Mouse (Mus musculus): ENCODE measurements around the gene Ccl27a. TPM values are rescaled to one million over a fixed set of nuclear protein-coding genes. Genes with fewer than 3 reads are reported as not detected.

Ccl27a gene
- polyA plus RNA-seq, 1 experiment from 2014 or later, result 219 TPM

DNA sequence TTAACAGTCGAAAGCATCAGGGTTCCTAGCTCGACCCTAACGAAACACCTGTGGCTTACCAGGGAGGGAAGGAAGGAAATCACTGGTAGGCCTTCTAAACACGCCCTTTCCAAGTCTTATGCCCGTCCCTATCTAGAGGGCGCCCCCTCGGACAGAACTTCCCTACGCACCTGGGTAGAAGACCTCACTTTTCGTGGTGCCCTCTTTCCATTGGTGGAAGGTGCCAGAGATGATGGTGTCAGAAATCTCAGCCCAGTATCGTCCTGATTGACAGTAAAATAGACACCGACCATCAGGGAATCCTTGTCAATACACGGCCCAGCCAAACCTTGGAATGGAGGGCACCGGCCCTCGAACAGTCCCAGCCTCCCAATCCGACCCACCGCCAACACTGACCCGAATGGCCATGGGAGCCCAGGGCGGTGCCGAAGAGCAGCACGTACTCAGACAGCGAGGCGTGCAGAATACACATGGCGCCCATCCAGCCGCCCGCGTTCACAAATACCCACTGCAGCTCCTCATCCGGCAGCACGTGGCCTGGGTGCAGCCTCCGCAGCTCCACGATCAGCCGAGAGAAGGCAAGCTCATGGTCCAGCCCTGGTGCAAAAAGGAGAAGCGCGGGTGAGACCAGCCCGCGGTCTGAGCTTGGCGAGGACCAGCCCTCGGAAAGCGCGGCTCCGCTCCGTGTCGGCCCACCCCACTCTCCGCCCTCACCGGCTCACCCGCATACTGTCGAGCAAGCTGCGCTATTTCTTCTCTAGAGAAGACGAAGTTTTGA lies 33.5 kb downstream of the Ccl27a start:
- Histone ChIP-seq H3K27ac (ENCODE audit: low read length) (peak overlapping the region; percentile 80), H3K27me3 (replicated peaks; ENCODE audit: control insufficient read depth, insufficient read depth, low read length) (0 out of 2 replicates have a peak, but pooled peaks cover 3% of the 10 kb centered on the region), H3K4me2 (ENCODE audit: low read length) (peak overlapping the region; percentile 93), H3K9me3 (ENCODE audit: control insufficient read depth, low read length) (no peaks in the 10 kb centered on the region), H3K4me1 (replicated peaks; ENCODE audit: control insufficient read depth, insufficient read depth, low read length) (peaks cover 21% of the 10 kb centered on the region), H3K4me3 (replicated peaks; ENCODE audit: low read length) (peak overlapping the region; percentile 82), H3K36me3 (ENCODE audit: control insufficient read depth, insufficient read depth) (no peaks in the 10 kb centered on the region; the same call in 1 of the 2 replicates), H3K9ac (replicated peaks; ENCODE audit: low read depth, low read length) (peak overlapping the region; percentile 82)
- under 1% methylated on average over 48 of the region's 48 CpGs for WGBS
- peak; percentile 80 for ATAC-seq

DNA sequence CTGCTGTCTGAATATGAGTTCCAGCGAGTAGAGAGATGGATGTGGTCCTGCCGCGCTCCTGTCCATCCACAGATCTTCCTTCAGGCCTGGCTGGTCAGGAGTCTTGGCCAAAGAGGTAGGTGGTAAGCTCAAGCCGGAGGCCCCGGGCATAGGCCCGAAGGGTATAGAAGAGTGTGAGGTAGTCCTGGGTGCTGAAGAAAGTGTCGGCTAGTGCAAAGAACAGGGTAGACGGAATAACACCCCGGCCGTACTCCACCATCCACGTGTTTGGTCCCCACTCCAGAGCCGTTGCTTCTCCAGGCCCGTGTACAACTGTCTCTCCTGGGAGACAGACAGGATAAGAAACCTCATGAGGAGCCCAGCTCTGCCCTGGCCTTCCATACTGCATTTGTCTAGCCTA lies 34.8 kb downstream of the Ccl27a start:
- Histone ChIP-seq H3K27ac (ENCODE audit: low read length) (no peak overlapping the region), H3K4me3 (replicated peaks; ENCODE audit: low read length) (no peak overlapping the region), H3K4me2 (ENCODE audit: low read length) (no peak overlapping the region), H3K4me1 (replicated peaks; ENCODE audit: control insufficient read depth, insufficient read depth, low read length) (peaks cover 21% of the 10 kb centered on the region), H3K36me3 (ENCODE audit: control insufficient read depth, insufficient read depth) (no peaks in the 10 kb centered on the region; the same call in 1 of the 2 replicates), H3K9ac (replicated peaks; ENCODE audit: low read depth, low read length) (no peak overlapping the region), H3K9me3 (ENCODE audit: control insufficient read depth, low read length) (0 out of 2 replicates have a peak, but pooled peaks cover 2% of the 10 kb centered on the region), H3K27me3 (replicated peaks; ENCODE audit: control insufficient read depth, insufficient read depth, low read length) (no peaks in the 10 kb centered on the region)
- ATAC-seq, result no peak
- WGBS, result 96% methylated on average over 13 of the region's 13 CpGs

GRCm38 (mm10) chr4:41738256-41738603 lies 35.8 kb downstream of the Ccl27a start:
- no peak overlapping the region for H3K27ac ChIP-seq (ENCODE audit: low read length)
- no peak for ATAC-seq
- H3K4me2 ChIP-seq (ENCODE audit: low read length), result no peak overlapping the region
- H3K36me3 ChIP-seq (ENCODE audit: control insufficient read depth, insufficient read depth), result no peaks in the 10 kb centered on the region; the same call in 1 of the 2 replicates
- no peaks in the 10 kb centered on the region for H3K27me3 ChIP-seq (replicated peaks; ENCODE audit: control insufficient read depth, insufficient read depth, low read length)
- 69% methylated on average over 1 of the region's 1 CpGs for WGBS
- H3K9ac ChIP-seq (replicated peaks; ENCODE audit: low read depth, low read length), result no peak overlapping the region
- H3K4me1 ChIP-seq (replicated peaks; ENCODE audit: control insufficient read depth, insufficient read depth, low read length), result peaks cover 21% of the 10 kb centered on the region
- 0 out of 2 replicates have a peak, but pooled peaks cover 2% of the 10 kb centered on the region for H3K9me3 ChIP-seq (ENCODE audit: control insufficient read depth, low read length)
- H3K4me3 ChIP-seq (replicated peaks; ENCODE audit: low read length), result no peak overlapping the region

- Histone ChIP-seq H3K27ac (ENCODE audit: low read length) (no peak overlapping the region), H3K9ac (replicated peaks; ENCODE audit: low read depth, low read length) (no peak overlapping the region), H3K4me3 (replicated peaks; ENCODE audit: low read length) (no peak overlapping the region), H3K4me2 (ENCODE audit: low read length) (no peak overlapping the region), H3K4me1 (replicated peaks; ENCODE audit: control insufficient read depth, insufficient read depth, low read length) (peaks cover 21% of the 10 kb centered on the region), H3K36me3 (ENCODE audit: control insufficient read depth, insufficient read depth) (no peaks in the 10 kb centered on the region; the same call in 1 of the 2 replicates), H3K9me3 (ENCODE audit: control insufficient read depth, low read length) (0 out of 2 replicates have a peak, but pooled peaks cover 2% of the 10 kb centered on the region), H3K27me3 (replicated peaks; ENCODE audit: control insufficient read depth, insufficient read depth, low read length) (peaks cover 4% of the 10 kb centered on the region)
- ATAC-seq, result peak; percentile 57
- 42% methylated on average over 8 of the region's 8 CpGs for whole genome bisulfite sequencing
Measured at GRCm38 (mm10) chr4:41737602-41738255, 36.3 kb downstream of the Ccl27a start.

DNA sequence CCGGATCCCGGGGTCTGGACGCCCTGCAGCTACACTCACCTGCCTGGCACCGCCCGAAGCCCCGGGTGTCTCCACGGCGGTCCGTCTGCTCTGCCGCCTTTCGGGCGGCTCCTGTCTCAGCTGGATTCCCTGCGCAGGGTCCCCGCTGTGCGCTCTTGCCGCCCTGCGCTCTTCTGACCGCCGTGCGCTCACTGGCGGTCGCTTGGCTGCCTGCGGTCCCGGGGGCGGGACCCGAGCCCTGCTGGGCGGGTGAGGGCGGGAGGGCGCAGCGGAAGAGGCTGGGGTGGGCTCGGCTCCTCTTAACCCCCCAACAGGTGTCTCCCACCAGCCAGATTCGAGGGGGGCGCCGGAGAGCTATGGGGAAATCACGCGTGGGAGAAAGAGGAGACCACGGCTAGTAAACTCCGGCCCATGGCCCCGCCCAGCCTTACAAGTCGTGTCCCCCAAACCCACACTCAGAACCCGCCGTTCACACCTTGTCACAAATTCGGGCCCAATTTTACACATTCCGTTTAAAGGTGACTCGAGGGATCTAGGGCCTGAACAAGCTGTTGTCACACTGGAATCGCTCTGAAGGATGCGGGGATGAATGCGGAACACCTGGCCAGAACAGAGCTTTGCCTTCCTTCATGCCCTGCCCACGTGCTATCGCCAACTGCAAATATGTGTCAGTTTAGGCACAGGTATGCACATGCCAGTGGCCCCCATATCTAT lies 42.8 kb downstream of the Ccl27a start, which contains the start of gene Arid3c:
TSS of gene Arid3c (minus strand) at position 91 of the 714 bp plus-strand sequence.
- peak within 1 kb of the TSS; percentile 63 for H3K4me2 ChIP-seq (ENCODE audit: low read length)
- H3K36me3 ChIP-seq (ENCODE audit: control insufficient read depth, insufficient read depth), result no peaks in the 10 kb centered on the region
- H3K4me3 ChIP-seq (replicated peaks; ENCODE audit: low read length), result peak within 1 kb of the TSS; percentile 39
- peak; percentile 35 for ATAC-seq
- H3K27me3 ChIP-seq (replicated peaks; ENCODE audit: control insufficient read depth, insufficient read depth, low read length), result peaks cover 37% of the 10 kb centered on the region
- 1% methylated on average over 50 of the region's 50 CpGs for WGBS
- peaks cover 17% of the 10 kb centered on the region for H3K4me1 ChIP-seq (replicated peaks; ENCODE audit: control insufficient read depth, insufficient read depth, low read length)
- no peak within 1 kb of the TSS for H3K27ac ChIP-seq (ENCODE audit: low read length)
- peak within 1 kb of the TSS; percentile 40 for H3K9ac ChIP-seq (replicated peaks; ENCODE audit: low read depth, low read length)
- H3K9me3 ChIP-seq (ENCODE audit: control insufficient read depth, low read length), result 0 out of 2 replicates have a peak, but pooled peaks cover 2% of the 10 kb centered on the region

- Histone ChIP-seq H3K4me2 (ENCODE audit: low read length) (0 out of 2 replicates have a peak overlapping the region, but pooled peaks have one; percentile 4), H3K9ac (replicated peaks; ENCODE audit: low read depth, low read length) (peak overlapping the region; percentile 24; the same call in 1 of the 2 replicates), H3K27ac (ENCODE audit: low read length) (no peak overlapping the region), H3K4me1 (replicated peaks; ENCODE audit: control insufficient read depth, insufficient read depth, low read length) (peaks cover 31% of the 10 kb centered on the region), H3K9me3 (ENCODE audit: control insufficient read depth, low read length) (no peaks in the 10 kb centered on the region), H3K36me3 (ENCODE audit: control insufficient read depth, insufficient read depth) (no peaks in the 10 kb centered on the region), H3K27me3 (replicated peaks; ENCODE audit: control insufficient read depth, insufficient read depth, low read length) (peaks cover 44% of the 10 kb centered on the region), H3K4me3 (replicated peaks; ENCODE audit: low read length) (no peak overlapping the region)
- WGBS, result 2% methylated on average over 20 of the region's 20 CpGs
- no peak for ATAC-seq
Measured at GRCm38 (mm10) chr4:41726826-41727621, 47.0 kb downstream of the Ccl27a start.

- H3K4me2 ChIP-seq (ENCODE audit: low read length), result peak within 1 kb of the TSS; percentile 74
- WGBS, result 0% methylated on average over 27 of the region's 27 CpGs
- H3K36me3 ChIP-seq (ENCODE audit: control insufficient read depth, insufficient read depth), result peaks cover 7% of the 10 kb centered on the region
- ATAC-seq, result peak; percentile 98
- H3K9me3 ChIP-seq (ENCODE audit: control insufficient read depth, low read length), result no peaks in the 10 kb centered on the region
- peak within 1 kb of the TSS; percentile 21; the same call in 1 of the 2 replicates for H3K27ac ChIP-seq (ENCODE audit: low read length)
- peaks cover 29% of the 10 kb centered on the region for H3K4me1 ChIP-seq (replicated peaks; ENCODE audit: control insufficient read depth, insufficient read depth, low read length)
- peaks cover 17% of the 10 kb centered on the region for H3K27me3 ChIP-seq (replicated peaks; ENCODE audit: control insufficient read depth, insufficient read depth, low read length)
- peak within 1 kb of the TSS; percentile 93 for H3K9ac ChIP-seq (replicated peaks; ENCODE audit: low read depth, low read length)
- H3K4me3 ChIP-seq (replicated peaks; ENCODE audit: low read length), result peak within 1 kb of the TSS; percentile 89
Measured at GRCm38 (mm10) chr4:41722918-41723351, 51.1 kb downstream of the Ccl27a start, which contains the start of gene Dctn3. Gene Dctn3, minus strand, starts transcription at chr4:41723170.

Data from forebrain, embryonic 16.5 days (tissue).